Mouse (Mus musculus) central nervous system, embryonic 11.5 days (tissue): Measurements from ENCODE around the gene Gm8909. TPM values are rescaled to one million over a fixed set of nuclear protein-coding genes. Genes with fewer than 3 reads are reported as not detected.

ENCODE experiments used
- polyA plus RNA-seq: library from polyadenylated mRNA; depleted of rRNA; stranded (reverse); fragments of >200 nt; gene quantifications from 2 replicates; pipeline ENCODE4 v1.2.3, GENCODE M21; 2012; rRNA removed

Gene Gm8909
- 0.15 and 0.28 TPM in 2 replicates for polyA plus RNA-seq

GRCm38 (mm10) chr17:36168039-36168652, at the start of gene Gm8909:
Gene Gm8909, minus strand, starts transcription at chr17:36168537.

GRCm38 (mm10) chr17:36190169-36190507, 21.8 kb upstream of the Gm8909 start, which contains the start of gene H2-T3:
Gene H2-T3, minus strand, starts transcription at chr17:36190287.

GRCm38 (mm10) chr17:36128968-36129817, 39.1 kb downstream of the Gm8909 start, which contains the start of gene Gm7030:
Gene Gm7030, minus strand, starts transcription at chr17:36129425.

DNA sequence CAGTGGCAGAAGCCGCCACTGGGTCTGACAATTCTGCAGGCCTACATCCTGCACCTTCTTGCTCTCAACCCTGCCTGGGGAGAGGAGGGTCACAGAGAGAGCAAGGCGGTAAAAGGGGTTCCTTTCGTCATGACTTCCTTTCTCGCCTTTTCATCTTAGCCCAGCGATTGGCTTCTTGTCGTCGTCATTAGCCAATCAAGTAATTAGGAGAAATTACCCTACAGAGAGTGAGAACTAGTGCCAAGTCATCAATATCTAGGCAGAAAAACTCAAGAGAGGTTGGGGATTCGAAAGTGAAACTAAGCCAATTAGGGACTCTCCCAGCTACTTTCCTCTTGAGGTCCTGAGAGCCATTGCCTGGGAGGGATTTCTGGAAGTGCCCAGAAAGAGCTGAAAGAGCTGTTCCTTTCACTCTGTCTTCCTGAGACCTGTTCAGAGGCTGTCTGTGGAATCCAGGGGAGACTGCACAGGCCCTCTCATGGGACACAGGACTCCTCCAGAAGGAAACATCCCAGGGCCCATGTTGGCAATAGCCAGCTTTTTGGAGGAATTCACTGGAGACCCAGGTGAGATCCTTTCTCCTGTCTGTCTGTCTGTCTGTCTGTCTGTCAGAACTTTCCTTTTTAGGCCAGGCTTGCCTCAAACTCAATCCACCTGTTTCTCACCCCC, 46.9 kb downstream of the Gm8909 start, which contains the start of gene Gm19684:
Gm19684 (plus strand) TSS at position 327 of the 669 bp plus-strand sequence.

Other genes starting within 250 kb of the Gm8909 start
- gene Abcf1, start 198.8 kb downstream of the Gm8909 start, polyA plus RNA-seq: 95.0 and 180 TPM in 2 replicates
- gene Gnl1, start 188.7 kb downstream of the Gm8909 start, polyA plus RNA-seq: 35.1 and 60.9 TPM in 2 replicates
- 43.4 and 44.2 TPM in 2 replicates for gene Prr3, start 188.3 kb downstream of the Gm8909 start, polyA plus RNA-seq
- gene H2-T24, start 148.0 kb downstream of the Gm8909 start, polyA plus RNA-seq: 0.96 and 0.99 TPM in 2 replicates
- 4.6 and 5.0 TPM in 2 replicates for gene H2-T23, start 135.7 kb downstream of the Gm8909 start, polyA plus RNA-seq
- 10.6 and 12.9 TPM in 2 replicates for gene H2-T22, start 125.8 kb downstream of the Gm8909 start, polyA plus RNA-seq
- not detected in 2 replicates for gene Gm6034, start 125.6 kb downstream of the Gm8909 start, polyA plus RNA-seq
- not detected in 2 replicates for gene Gm11127, start 110.2 kb downstream of the Gm8909 start, polyA plus RNA-seq
- gene Gm19684, start 46.9 kb downstream of the Gm8909 start, polyA plus RNA-seq: not detected in 2 replicates
- not detected in 2 replicates for gene Gm7030, start 39.1 kb downstream of the Gm8909 start, polyA plus RNA-seq
- gene H2-T3, start 21.8 kb upstream of the Gm8909 start, polyA plus RNA-seq: not detected in 2 replicates
- gene Rpp21, start 89.5 kb upstream of the Gm8909 start, polyA plus RNA-seq: 59.6 and 60.2 TPM in 2 replicates
- gene Trim39, start 103.7 kb upstream of the Gm8909 start, polyA plus RNA-seq: 43.9 and 47.1 TPM in 2 replicates
- not detected in 2 replicates for gene H2-M10.2, start 118.0 kb upstream of the Gm8909 start, polyA plus RNA-seq
- not detected in 2 replicates for gene H2-M10.1, start 157.6 kb upstream of the Gm8909 start, polyA plus RNA-seq
- not detected in 2 replicates for gene H2-M10.3, start 199.9 kb upstream of the Gm8909 start, polyA plus RNA-seq